Mouse (Mus musculus): Measurements from ENCODE around the gene Cdh8. TPM values are rescaled to one million over a fixed set of nuclear protein-coding genes. Genes with fewer than 3 reads are reported as not detected.

The Cdh8 gene
- not detected in 2 replicates for total RNA-seq (2017)

GRCm38 (mm10) chr8:99415966-99416781 is at the start of gene Cdh8:
Cdh8 (minus strand) TSS chr8:99416471.
- no peak for ATAC-seq (ENCODE audit: extremely low read depth, insufficient number of reproducible peaks, low FRiP score, poor library complexity, severe bottlenecking)

- no peak for ATAC-seq (ENCODE audit: extremely low read depth, insufficient number of reproducible peaks, low FRiP score, poor library complexity, severe bottlenecking)
Observed at GRCm38 (mm10) chr8:99446506-99446905, 30.2 kb upstream of the Cdh8 start.

GRCm38 (mm10) chr8:99425901-99426300 is 9.6 kb upstream of the Cdh8 start:
- ATAC-seq (ENCODE audit: extremely low read depth, insufficient number of reproducible peaks, low FRiP score, poor library complexity, severe bottlenecking), result no peak

DNA sequence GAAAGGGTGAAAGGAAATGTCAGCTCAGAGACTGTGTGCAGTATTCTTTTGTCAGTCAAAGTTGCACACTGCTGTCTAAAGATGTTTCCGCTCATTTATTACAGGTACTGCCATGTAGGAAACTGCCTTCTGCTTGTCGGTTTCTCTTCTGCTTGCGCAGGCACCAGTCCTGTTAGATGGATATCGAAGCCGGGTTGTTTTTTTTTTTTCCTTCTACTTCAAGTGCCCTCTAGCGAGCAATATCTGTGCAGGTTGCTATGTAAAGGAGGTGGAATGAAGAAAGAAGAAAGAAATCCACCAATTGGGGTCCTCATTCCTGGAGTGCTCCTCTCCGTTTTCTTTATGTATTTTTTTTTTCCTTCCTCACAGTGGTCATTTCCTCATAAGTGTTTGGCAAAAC is 5.2 kb upstream of the Cdh8 start:
- ATAC-seq (ENCODE audit: extremely low read depth, insufficient number of reproducible peaks, low FRiP score, poor library complexity, severe bottlenecking), result no peak

- ATAC-seq (ENCODE audit: extremely low read depth, insufficient number of reproducible peaks, low FRiP score, poor library complexity, severe bottlenecking), result no peak
Observed at GRCm38 (mm10) chr8:99419726-99420125, 3.5 kb upstream of the Cdh8 start.

- ATAC-seq (ENCODE audit: extremely low read depth, insufficient number of reproducible peaks, low FRiP score, poor library complexity, severe bottlenecking), result no peak
Observed at GRCm38 (mm10) chr8:99417456-99417855, 1.2 kb upstream of the Cdh8 start.

GRCm38 (mm10) chr8:99415076-99415965 is 950 bp downstream of the Cdh8 start:
- ATAC-seq (ENCODE audit: extremely low read depth, insufficient number of reproducible peaks, low FRiP score, poor library complexity, severe bottlenecking), result no peak

- ATAC-seq (ENCODE audit: extremely low read depth, insufficient number of reproducible peaks, low FRiP score, poor library complexity, severe bottlenecking), result no peak
Observed at GRCm38 (mm10) chr8:99414483-99414921, 1.8 kb downstream of the Cdh8 start.

- ATAC-seq (ENCODE audit: extremely low read depth, insufficient number of reproducible peaks, low FRiP score, poor library complexity, severe bottlenecking), result no peak
Observed at GRCm38 (mm10) chr8:99413877-99414482, 2.3 kb downstream of the Cdh8 start.

GRCm38 (mm10) chr8:99393908-99394307 is 22.4 kb downstream of the Cdh8 start:
- no peak for ATAC-seq (ENCODE audit: extremely low read depth, insufficient number of reproducible peaks, low FRiP score, poor library complexity, severe bottlenecking)

GRCm38 (mm10) chr8:99370104-99370503 is 46.2 kb downstream of the Cdh8 start:
- no peak for ATAC-seq (ENCODE audit: extremely low read depth, insufficient number of reproducible peaks, low FRiP score, poor library complexity, severe bottlenecking)

DNA sequence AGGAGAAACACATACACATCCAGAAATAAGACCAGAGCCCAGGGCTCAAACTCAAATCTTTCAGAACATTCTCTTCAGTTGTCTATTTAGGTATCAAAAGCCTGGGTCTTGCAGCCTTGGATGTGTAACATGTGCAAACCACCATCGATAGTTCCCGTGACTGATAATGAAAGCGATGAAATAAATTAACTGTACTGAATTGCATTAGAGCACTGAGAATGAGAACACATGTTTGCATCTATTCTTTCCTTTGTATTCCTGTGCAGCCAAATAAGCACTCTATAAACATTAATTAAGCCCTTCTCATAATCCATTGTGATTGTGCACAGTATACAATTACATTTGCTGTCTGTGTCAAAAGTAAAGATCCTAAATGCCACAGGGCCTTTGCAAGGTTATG is 47.1 kb downstream of the Cdh8 start:
- ATAC-seq (ENCODE audit: extremely low read depth, insufficient number of reproducible peaks, low FRiP score, poor library complexity, severe bottlenecking), result no peak

- ATAC-seq (ENCODE audit: extremely low read depth, insufficient number of reproducible peaks, low FRiP score, poor library complexity, severe bottlenecking), result no peak
Observed at GRCm38 (mm10) chr8:99368449-99368848, 47.8 kb downstream of the Cdh8 start.

DNA sequence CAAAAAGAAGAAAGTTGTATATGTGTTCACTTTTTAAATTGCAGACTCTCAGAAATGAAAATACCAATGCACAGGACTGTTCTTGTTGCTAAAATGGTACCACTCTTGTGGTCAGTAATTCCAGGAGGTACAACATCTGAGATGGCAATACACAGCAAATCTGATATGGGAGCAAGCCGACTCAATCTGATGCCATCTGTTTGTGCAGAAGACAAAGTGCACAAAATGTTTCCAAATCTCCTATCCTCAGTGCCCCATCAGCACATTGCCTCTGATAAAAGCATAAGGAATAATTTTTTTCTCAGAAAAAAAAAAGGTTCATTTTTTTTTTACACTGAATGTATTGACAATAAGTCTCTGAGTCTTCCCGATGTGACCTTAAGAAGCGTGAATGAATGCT is 62.3 kb downstream of the Cdh8 start:
- ATAC-seq (ENCODE audit: extremely low read depth, insufficient number of reproducible peaks, low FRiP score, poor library complexity, severe bottlenecking), result no peak

DNA sequence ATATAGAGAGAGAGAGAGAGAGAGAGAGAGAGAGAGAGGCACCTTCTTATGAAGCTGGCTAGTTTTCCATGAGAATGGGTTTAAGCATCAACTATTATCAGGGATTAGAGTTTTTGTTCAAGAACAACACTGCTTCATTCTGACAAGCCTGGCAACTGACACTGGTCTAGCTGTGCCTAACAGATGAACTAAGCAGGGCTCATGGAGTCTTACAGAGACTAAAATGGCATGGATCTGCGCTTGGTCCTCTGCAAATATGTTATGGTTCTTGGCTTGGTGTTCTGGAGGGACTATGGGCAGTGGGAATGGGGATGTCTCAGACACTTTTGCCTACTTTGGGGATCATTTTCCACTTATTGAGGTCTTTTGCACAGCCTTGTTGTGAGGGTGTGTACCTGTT is 63.0 kb downstream of the Cdh8 start:
- no peak for ATAC-seq (ENCODE audit: extremely low read depth, insufficient number of reproducible peaks, low FRiP score, poor library complexity, severe bottlenecking)

GRCm38 (mm10) chr8:99349456-99349855 is 66.8 kb downstream of the Cdh8 start:
- no peak for ATAC-seq (ENCODE audit: extremely low read depth, insufficient number of reproducible peaks, low FRiP score, poor library complexity, severe bottlenecking)

GRCm38 (mm10) chr8:99348618-99349017 is 67.7 kb downstream of the Cdh8 start:
- no peak for ATAC-seq (ENCODE audit: extremely low read depth, insufficient number of reproducible peaks, low FRiP score, poor library complexity, severe bottlenecking)

GRCm38 (mm10) chr8:99339310-99339709 is 77.0 kb downstream of the Cdh8 start:
- no peak for ATAC-seq (ENCODE audit: extremely low read depth, insufficient number of reproducible peaks, low FRiP score, poor library complexity, severe bottlenecking)

DNA sequence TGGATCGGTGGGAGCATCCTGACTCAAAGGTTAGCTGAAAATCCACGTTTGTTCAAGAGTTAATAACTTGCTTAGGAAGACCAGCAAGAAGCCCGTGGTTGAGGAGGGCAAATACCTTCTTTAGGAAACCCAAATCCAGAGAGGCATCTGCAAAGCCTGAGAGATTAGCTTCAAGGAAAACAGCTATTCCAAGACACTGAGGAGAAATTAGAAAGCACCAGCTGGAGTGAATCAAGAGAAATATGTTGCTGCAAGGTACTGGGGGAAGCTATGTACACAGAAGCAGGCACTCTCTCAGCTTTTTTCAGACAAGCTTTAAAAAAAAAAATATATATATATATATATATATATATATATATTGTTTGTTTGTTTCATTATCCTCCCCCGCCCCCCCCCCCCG is 88.7 kb downstream of the Cdh8 start:
- ATAC-seq (ENCODE audit: extremely low read depth, insufficient number of reproducible peaks, low FRiP score, poor library complexity, severe bottlenecking), result no peak

- no peak for ATAC-seq (ENCODE audit: extremely low read depth, insufficient number of reproducible peaks, low FRiP score, poor library complexity, severe bottlenecking)
Observed at GRCm38 (mm10) chr8:99314561-99314960, 101.7 kb downstream of the Cdh8 start.
